Mouse (Mus musculus) thymus, adult 2 months (tissue): ENCODE results near the gene Ccdc34.

ENCODE experiments used
- CTCF ChIP-seq: fragments of 200-500 bp; IDR thresholded peaks from 2 replicates; pipeline ENCODE4 v1.5.1; 2012; ENCODE audit warnings: mild to moderate bottlenecking, control low read depth, low read length, moderate library complexity, borderline replicate concordance; ENCODE audit not compliant: control insufficient read depth, poor library complexity, insufficient read depth; ENCODE audit errors: extremely low read depth
- POLR2A ChIP-seq: fragments of 200-500 bp; IDR thresholded peaks from 2 replicates; pipeline ENCODE4 v1.6.1; 2012; ENCODE audit warnings: mild to moderate bottlenecking, low read length, control low read depth, moderate library complexity; ENCODE audit not compliant: control insufficient read depth, poor library complexity, insufficient read depth; ENCODE audit errors: extremely low read depth

DNA sequence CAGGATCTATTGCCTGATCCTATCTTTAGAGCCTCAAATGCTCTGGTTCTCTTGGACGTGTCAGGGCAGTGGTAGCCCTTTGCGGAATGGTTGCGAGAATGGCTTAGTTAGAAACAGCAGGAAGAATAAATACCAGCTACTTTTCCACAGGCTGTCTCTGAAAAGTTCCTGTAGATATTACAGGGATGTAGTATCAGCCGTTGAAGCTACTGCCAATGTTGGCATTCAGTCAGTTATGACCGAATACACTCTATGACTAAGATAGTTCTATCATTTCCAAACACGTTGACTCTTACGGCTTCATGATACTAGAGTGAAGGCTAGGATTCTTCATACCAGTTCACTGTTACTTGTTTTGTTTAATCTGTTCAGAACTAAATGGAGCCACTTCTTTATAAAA is 42.8 kb upstream of the Ccdc34 start:
- TF ChIP-seq CTCF, result no peak
- TF ChIP-seq POLR2A, result no peak
